Mouse (Mus musculus): ENCODE measurements at regions not wholly inside any gene's neighbourhood (a gene's known extent, or its start where the extent isn't known, plus 50 kb on each side); places are given as distances from the start of the nearest gene placed in this dataset.

DNA sequence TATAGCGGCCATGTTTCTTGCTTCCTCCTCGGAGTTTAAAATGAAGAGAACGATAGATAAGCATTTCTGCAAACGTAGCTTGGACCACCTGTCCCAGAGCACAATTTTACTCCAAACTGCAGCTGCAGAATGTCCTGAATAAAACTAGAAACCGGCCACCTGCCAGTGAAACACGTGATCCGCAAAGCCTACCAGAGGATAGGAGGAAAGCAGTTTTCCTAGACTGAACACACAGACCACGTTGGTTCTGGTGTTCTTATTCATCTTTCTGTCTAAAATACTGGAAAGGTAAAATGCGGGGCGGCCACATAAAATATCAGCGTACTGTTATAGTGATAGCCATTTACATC is 80.4 kb downstream of the Arrdc3 start:
- TF ChIP-seq CTCF (IDR thresholded peaks at IDR 0.05): no peak
- TF ChIP-seq EP300 (IDR thresholded peaks at IDR 0.05): no peak
- no peaks in the 10 kb centered on the region for H3K4me1 ChIP-seq (ENCODE audit: insufficient read depth, low read depth, low read length)
- ATAC-seq: no peak
- H3K27ac ChIP-seq (ENCODE audit: low read length): 0 out of 2 replicates have a peak overlapping the region, but pooled peaks have one; percentile 83
- WGBS: 59% methylated on average over 11 of the region's 11 CpGs
- H3K36me3 ChIP-seq (ENCODE audit: insufficient read depth, low read length): no peaks in the 10 kb centered on the region
- no peaks in the 10 kb centered on the region for H3K27me3 ChIP-seq (replicated peaks; ENCODE audit: insufficient read depth, low read length)
- H3K9me3 ChIP-seq (ENCODE audit: low read length): no peaks in the 10 kb centered on the region
- H3K9ac ChIP-seq (replicated peaks; ENCODE audit: low read depth): no peak overlapping the region
- peak overlapping the region; percentile 58; the same call in 1 of the 2 replicates for H3K4me2 ChIP-seq (replicated peaks; ENCODE audit: low read depth, low read length)
- DNase-seq (ENCODE audit: low spot score): no peak
- H3K4me3 ChIP-seq (ENCODE audit: low read depth, low read length): no peak overlapping the region; the same call in 1 of the 2 replicates

DNA sequence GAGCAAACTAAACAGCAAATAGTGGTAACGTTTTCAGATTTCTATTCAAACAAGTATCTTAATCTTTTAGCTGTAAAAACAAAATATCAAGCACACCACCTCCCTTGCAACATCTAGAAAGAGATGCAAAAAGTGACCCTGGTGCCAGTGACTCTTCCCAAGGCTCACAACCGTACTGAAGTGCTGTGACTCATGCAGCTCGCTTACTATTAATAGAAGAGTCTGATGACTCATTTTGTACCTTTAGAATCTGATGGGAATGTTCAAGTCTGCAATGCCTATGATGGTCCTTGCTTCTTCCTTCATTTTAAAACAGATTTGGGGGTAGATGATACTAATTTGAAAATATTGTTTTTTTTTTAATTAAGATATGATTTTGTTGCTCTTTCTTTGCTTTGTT is 88.5 kb downstream of the Arrdc3 start:
- peak; percentile 38; the same call in 1 of the 2 replicates for ATAC-seq
- Histone ChIP-seq H3K4me2 (replicated peaks; ENCODE audit: low read depth, low read length) (no peak overlapping the region), H3K27me3 (replicated peaks; ENCODE audit: insufficient read depth, low read length) (no peaks in the 10 kb centered on the region), H3K27ac (ENCODE audit: low read length) (no peak overlapping the region), H3K9ac (replicated peaks; ENCODE audit: low read depth) (no peak overlapping the region), H3K36me3 (ENCODE audit: insufficient read depth, low read length) (no peaks in the 10 kb centered on the region), H3K4me1 (ENCODE audit: insufficient read depth, low read depth, low read length) (no peaks in the 10 kb centered on the region), H3K9me3 (ENCODE audit: low read length) (no peaks in the 10 kb centered on the region), H3K4me3 (ENCODE audit: low read depth, low read length) (no peak overlapping the region)
- WGBS: 53% methylated on average over 3 of the region's 3 CpGs
- DNase-seq (ENCODE audit: low spot score): peak; percentile 42
- TF ChIP-seq CTCF (IDR thresholded peaks at IDR 0.05) (no peak), EP300 (IDR thresholded peaks at IDR 0.05) (0 out of 2 replicates have a peak, but pooled peaks have one; percentile 15)

DNA sequence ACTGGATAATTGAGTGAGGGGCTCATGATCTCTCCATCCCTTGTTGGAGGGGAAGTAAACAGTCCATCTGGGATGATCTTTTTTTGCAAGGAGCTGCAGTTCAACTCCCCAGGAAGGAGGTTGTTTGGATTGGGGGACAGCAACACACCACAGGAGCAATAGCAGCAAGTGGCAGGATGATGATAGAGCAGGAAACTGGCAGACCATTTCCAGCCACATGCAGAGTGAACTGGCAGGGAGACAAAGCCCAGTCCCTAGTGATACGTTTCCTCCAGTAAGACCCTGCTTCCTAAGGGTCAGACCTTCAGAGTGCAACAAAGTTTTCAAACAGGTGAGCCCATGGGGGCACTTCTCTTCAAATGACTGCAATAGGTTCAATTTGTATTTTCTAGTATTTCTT is 91.2 kb downstream of the Arrdc3 start:
- no peak for ATAC-seq
- no peak for DNase-seq (ENCODE audit: low spot score)
- WGBS: 44% methylated on average over 1 of the region's 1 CpGs

DNA sequence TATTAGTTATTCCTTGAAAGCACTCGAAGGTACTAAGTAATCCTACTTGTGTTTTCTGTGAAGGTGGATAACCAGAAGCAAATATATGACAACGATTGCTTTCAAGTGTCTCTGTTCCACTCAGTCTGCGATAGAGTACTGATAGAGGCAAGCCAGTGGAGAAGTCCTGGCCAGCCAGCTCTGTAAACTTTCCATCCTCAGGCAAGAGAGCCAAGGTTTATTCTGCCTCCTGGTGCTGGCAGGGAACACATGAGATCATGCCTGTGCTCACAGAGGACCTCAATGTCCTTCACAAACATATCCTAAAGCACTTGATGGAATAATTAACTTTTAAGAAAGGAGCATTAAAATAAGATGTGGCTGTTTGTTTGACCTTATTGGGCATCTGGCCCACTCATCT is 94.1 kb downstream of the Arrdc3 start:
- TF ChIP-seq EP300 (IDR thresholded peaks at IDR 0.05): no peak
- TF ChIP-seq CTCF (IDR thresholded peaks at IDR 0.05): no peak
- Histone ChIP-seq H3K9ac (replicated peaks; ENCODE audit: low read depth) (no peak overlapping the region), H3K36me3 (ENCODE audit: insufficient read depth, low read length) (no peaks in the 10 kb centered on the region), H3K27me3 (replicated peaks; ENCODE audit: insufficient read depth, low read length) (no peaks in the 10 kb centered on the region), H3K4me3 (ENCODE audit: low read depth, low read length) (no peak overlapping the region), H3K4me2 (replicated peaks; ENCODE audit: low read depth, low read length) (no peak overlapping the region), H3K27ac (ENCODE audit: low read length) (no peak overlapping the region), H3K9me3 (ENCODE audit: low read length) (no peaks in the 10 kb centered on the region), H3K4me1 (ENCODE audit: insufficient read depth, low read depth, low read length) (no peaks in the 10 kb centered on the region)
- DNase-seq (ENCODE audit: low spot score) (no peak), ATAC-seq (peak; percentile 53)
- WGBS: 47% methylated on average over 3 of the region's 3 CpGs

More for the DNA sequence above, 91.2 kb downstream of the Arrdc3 start:
- Histone ChIP-seq H3K27me3 (replicated peaks; ENCODE audit: insufficient read depth, low read length) (no peaks in the 10 kb centered on the region), H3K9me3 (ENCODE audit: low read length) (no peaks in the 10 kb centered on the region), H3K27ac (ENCODE audit: low read length) (no peak overlapping the region), H3K36me3 (ENCODE audit: insufficient read depth, low read length) (no peaks in the 10 kb centered on the region), H3K4me2 (replicated peaks; ENCODE audit: low read depth, low read length) (no peak overlapping the region), H3K4me1 (ENCODE audit: insufficient read depth, low read depth, low read length) (no peaks in the 10 kb centered on the region), H3K4me3 (ENCODE audit: low read depth, low read length) (no peak overlapping the region), H3K9ac (replicated peaks; ENCODE audit: low read depth) (no peak overlapping the region)
- no peak for TF ChIP-seq EP300 (IDR thresholded peaks at IDR 0.05)
- no peak for TF ChIP-seq CTCF (IDR thresholded peaks at IDR 0.05)

DNA sequence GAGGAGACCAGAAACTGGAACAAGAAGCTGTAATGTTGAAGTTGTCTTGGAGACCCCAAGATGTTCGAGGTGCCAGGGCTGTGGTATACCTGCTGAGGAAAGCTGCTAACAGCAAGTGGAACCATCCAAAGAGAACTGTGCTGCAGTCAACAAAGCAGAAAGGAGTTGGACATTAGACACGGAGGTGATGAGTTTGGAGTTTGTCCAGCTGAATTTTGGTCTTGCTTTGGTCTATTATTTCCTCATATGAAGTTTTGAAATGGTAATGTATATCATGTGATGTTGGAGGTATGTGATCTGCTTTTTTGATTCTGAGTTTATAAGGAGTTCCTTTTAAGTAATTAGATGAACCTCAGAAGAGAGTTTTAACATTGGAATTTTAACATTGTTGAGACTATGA is 98.0 kb downstream of the Arrdc3 start:
- DNase-seq (ENCODE audit: low spot score) (no peak), ATAC-seq (no peak)
- Histone ChIP-seq H3K9me3 (ENCODE audit: low read length) (no peaks in the 10 kb centered on the region), H3K36me3 (ENCODE audit: insufficient read depth, low read length) (no peaks in the 10 kb centered on the region), H3K4me3 (ENCODE audit: low read depth, low read length) (no peak overlapping the region), H3K4me2 (replicated peaks; ENCODE audit: low read depth, low read length) (no peak overlapping the region), H3K9ac (replicated peaks; ENCODE audit: low read depth) (no peak overlapping the region), H3K4me1 (ENCODE audit: insufficient read depth, low read depth, low read length) (no peaks in the 10 kb centered on the region), H3K27ac (ENCODE audit: low read length) (no peak overlapping the region), H3K27me3 (replicated peaks; ENCODE audit: insufficient read depth, low read length) (no peaks in the 10 kb centered on the region)
- no peak for TF ChIP-seq CTCF (IDR thresholded peaks at IDR 0.05)
- WGBS: 76% methylated on average over 2 of the region's 2 CpGs

DNA sequence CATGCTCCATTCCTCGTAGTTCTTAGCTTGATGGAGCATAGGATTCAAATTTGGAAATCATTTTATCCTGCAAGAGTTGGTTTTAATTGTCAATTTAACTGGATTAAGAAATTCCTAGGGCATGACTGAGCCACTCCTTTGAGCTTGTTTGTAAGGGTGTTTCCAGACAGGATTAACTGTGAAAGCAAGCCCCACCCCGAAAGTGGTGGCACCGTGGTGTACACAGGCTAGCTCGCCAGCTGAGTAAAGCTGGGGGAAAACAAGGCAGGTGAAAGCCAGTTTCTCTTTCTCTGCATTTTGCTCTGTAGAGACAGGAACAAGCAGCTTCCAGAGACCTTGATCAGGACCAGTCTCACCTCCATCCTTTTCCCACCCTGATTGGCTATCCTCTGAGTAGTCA is 103.5 kb downstream of the Arrdc3 start:
- Histone ChIP-seq H3K9me3 (ENCODE audit: low read length) (no peaks in the 10 kb centered on the region), H3K4me1 (ENCODE audit: insufficient read depth, low read depth, low read length) (no peaks in the 10 kb centered on the region), H3K4me3 (ENCODE audit: low read depth, low read length) (no peak overlapping the region), H3K4me2 (replicated peaks; ENCODE audit: low read depth, low read length) (no peak overlapping the region), H3K27ac (ENCODE audit: low read length) (no peak overlapping the region), H3K9ac (replicated peaks; ENCODE audit: low read depth) (no peak overlapping the region), H3K36me3 (ENCODE audit: insufficient read depth, low read length) (no peaks in the 10 kb centered on the region), H3K27me3 (replicated peaks; ENCODE audit: insufficient read depth, low read length) (no peaks in the 10 kb centered on the region)
- ATAC-seq (no peak), DNase-seq (ENCODE audit: low spot score) (no peak)
- TF ChIP-seq EP300 (IDR thresholded peaks at IDR 0.05) (no peak), CTCF (IDR thresholded peaks at IDR 0.05) (no peak)
- 61% methylated on average over 4 of the region's 4 CpGs for WGBS

DNA sequence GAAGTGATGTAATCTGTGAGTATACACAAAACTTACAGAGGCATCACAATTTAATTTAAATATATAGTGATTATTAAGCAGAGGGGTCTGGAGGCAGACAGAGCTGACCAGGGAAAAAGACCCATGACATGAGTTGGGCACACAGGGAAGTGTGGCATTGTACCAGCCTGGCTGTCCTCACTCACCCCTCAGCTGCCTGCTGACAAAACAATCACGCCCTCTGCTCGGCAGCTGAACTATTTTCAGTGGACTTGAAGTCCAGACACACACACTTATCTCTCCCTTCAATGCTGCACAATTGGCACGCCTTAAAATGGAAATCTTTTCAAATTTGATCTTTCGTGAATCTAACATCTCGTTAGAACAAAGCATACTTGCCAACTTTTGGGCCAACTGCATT is 106.6 kb downstream of the Arrdc3 start:
- no peaks in the 10 kb centered on the region for H3K9me3 ChIP-seq (ENCODE audit: low read length)
- no peaks in the 10 kb centered on the region for H3K27me3 ChIP-seq (replicated peaks; ENCODE audit: insufficient read depth, low read length)
- no peak for TF ChIP-seq EP300 (IDR thresholded peaks at IDR 0.05)
- TF ChIP-seq CTCF (IDR thresholded peaks at IDR 0.05): no peak
- ATAC-seq: peak; percentile 75
- no peaks in the 10 kb centered on the region for H3K4me1 ChIP-seq (ENCODE audit: insufficient read depth, low read depth, low read length)
- no peak overlapping the region for H3K4me3 ChIP-seq (ENCODE audit: low read depth, low read length)
- H3K27ac ChIP-seq (ENCODE audit: low read length): no peak overlapping the region
- DNase-seq (ENCODE audit: low spot score): peak; percentile 49
- 30% methylated on average over 5 of the region's 5 CpGs for WGBS
- H3K4me2 ChIP-seq (replicated peaks; ENCODE audit: low read depth, low read length): no peak overlapping the region
- H3K9ac ChIP-seq (replicated peaks; ENCODE audit: low read depth): no peak overlapping the region
- H3K36me3 ChIP-seq (ENCODE audit: insufficient read depth, low read length): no peaks in the 10 kb centered on the region

Data from lung, postnatal 0 days (tissue).